Mouse (Mus musculus) NIH3T3 (cell line): Measurements from ENCODE around the gene Lix1.

Source experiments
- DNase-seq: peaks from one replicate; pipeline ENCODE4 v3.0.0-alpha.2; 2012; ENCODE audit warnings: low read depth

Lix1 gene

GRCm38 (mm10) chr17:17412176-17412575 lies 9.7 kb downstream of the Lix1 start:
- no peak for DNase-seq

GRCm38 (mm10) chr17:17414206-17414605 lies 11.7 kb downstream of the Lix1 start:
- DNase-seq = no peak

- no peak for DNase-seq
Observed at GRCm38 (mm10) chr17:17424609-17425307, 22.3 kb downstream of the Lix1 start.

- no peak for DNase-seq
Observed at GRCm38 (mm10) chr17:17425308-17425813, 22.9 kb downstream of the Lix1 start.

- no peak for DNase-seq
Observed at GRCm38 (mm10) chr17:17425906-17426305, 23.4 kb downstream of the Lix1 start.

- no peak for DNase-seq
Observed at GRCm38 (mm10) chr17:17428888-17429287, 26.4 kb downstream of the Lix1 start.

- no peak for DNase-seq
Observed at GRCm38 (mm10) chr17:17433679-17434078, 31.2 kb downstream of the Lix1 start.

- no peak for DNase-seq
Observed at GRCm38 (mm10) chr17:17438576-17439191, 36.2 kb downstream of the Lix1 start.

GRCm38 (mm10) chr17:17441876-17442498 lies 39.5 kb downstream of the Lix1 start:
- DNase-seq = no peak

GRCm38 (mm10) chr17:17444297-17444886 lies 41.9 kb downstream of the Lix1 start:
- DNase-seq = no peak

- DNase-seq = no peak
Observed at GRCm38 (mm10) chr17:17446683-17447082, 44.2 kb downstream of the Lix1 start.

- DNase-seq = peak; percentile 8
Observed at GRCm38 (mm10) chr17:17447821-17448220, 45.3 kb downstream of the Lix1 start.

- DNase-seq = peak; percentile 12
Observed at GRCm38 (mm10) chr17:17448737-17449440, 46.4 kb downstream of the Lix1 start.

GRCm38 (mm10) chr17:17449441-17449770 lies 46.9 kb downstream of the Lix1 start:
- peak; percentile 48 for DNase-seq

- no peak for DNase-seq
Observed at GRCm38 (mm10) chr17:17451102-17451501, 48.6 kb downstream of the Lix1 start.

- no peak for DNase-seq
Observed at GRCm38 (mm10) chr17:17452617-17453016, 50.1 kb downstream of the Lix1 start.

- DNase-seq = no peak
Observed at GRCm38 (mm10) chr17:17454573-17454972, 52.1 kb downstream of the Lix1 start.

- no peak for DNase-seq
Observed at GRCm38 (mm10) chr17:17485789-17486188, 83.3 kb downstream of the Lix1 start.

GRCm38 (mm10) chr17:17490820-17491621 lies 88.5 kb downstream of the Lix1 start:
- no peak for DNase-seq

- DNase-seq = no peak
Observed at GRCm38 (mm10) chr17:17491622-17492001, 89.1 kb downstream of the Lix1 start.

GRCm38 (mm10) chr17:17492116-17492515 lies 89.6 kb downstream of the Lix1 start:
- no peak for DNase-seq
